Mouse (Mus musculus) neural tube, embryonic 10.5 days (tissue): ENCODE data around the gene Smg8.

Experiments used
- DNase-seq: peaks from one replicate; pipeline ENCODE4 v3.0.0-alpha.2; 2017; ENCODE audit warnings: low spot score; ENCODE audit errors: extremely low spot score

Smg8 gene

DNA sequence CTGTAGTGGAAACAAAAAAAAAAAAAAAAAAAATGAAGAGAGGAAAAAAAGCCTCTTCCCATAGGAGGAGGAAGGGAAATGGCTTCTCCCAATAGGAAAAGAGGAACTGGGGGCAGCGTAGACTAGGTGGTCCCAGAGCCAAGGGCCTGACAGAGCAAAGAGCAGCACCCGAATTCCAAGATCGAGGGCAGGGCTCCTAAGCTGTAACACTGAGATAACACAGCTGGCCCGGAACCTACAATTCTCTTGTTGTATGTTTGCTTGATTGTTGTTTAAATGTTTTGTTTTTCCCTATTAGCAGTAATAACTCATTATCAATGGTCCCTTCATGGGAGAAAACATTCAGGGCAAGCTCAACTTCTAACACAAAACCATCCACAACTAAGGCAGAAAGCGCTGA is 39.6 kb downstream of the Smg8 start:
- DNase-seq, result no peak

DNA sequence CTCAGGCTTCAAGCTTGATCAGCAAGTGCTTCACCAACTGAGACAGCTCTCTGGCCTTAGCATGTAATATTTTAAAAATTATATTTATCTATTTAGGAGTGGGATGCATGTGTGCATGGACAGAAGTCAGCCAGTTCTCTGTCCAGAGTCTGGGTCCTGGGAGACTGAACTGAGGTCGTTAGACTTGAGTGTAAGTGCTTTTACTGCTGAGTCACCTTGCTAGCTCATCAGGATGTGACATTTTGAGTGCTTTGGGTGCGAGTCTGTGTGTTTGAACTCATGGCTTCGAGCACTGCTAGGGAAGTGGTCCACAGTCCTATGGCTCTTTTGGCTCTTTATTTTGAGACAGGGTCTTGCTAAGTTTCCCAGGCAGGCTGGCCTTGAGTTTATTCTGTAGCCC is 43.5 kb downstream of the Smg8 start:
- DNase-seq, result no peak

DNA sequence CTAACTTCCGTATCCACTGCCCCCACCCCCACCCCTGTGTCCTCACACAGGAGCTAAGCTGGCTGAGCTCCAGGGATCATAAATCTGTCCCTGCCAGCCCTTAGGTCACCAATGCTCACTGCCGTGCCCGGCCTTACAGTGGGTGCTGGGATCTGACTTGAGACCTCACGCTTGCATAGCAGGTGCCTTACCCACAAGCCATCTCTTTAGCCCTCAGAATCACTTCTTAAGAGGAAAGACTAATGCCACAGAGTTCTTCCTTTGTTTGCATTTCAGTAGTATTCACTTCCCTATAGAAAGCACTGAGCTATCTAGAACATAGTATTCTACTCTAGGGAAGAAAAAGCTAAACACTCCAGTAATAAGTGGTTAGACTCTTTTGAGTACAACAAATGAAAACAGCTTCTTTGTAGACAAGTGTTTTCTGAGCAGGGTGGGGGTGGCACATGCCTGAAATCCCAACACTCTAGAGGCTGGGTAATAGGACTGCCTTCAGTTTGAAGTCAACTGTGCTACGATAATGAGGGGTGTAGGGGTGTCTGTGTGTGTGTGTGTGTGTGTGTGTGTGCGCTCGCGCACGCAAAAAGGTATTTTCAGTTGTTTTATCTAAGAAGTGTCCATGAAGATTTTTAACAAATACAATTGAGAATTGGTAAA is 47.1 kb downstream of the Smg8 start:
- no peak for DNase-seq

DNA sequence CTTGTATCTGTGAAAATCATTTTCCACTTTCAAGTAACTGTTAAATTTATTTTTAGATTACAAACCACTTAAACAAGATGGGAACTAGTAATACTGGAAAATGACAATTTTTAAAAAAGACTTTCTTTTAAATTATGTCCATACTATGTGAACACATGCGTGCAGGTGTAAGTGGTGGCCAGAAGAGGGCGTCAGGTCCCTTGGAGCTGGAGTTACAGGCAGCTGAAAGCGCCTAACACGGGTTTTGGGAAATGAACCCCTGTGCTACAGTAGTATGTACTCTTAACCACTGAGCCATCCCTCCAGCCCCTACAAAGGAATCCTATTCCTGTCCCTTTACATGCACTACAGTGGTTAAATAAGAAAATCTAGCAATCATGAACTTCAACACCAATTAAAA is 50.4 kb downstream of the Smg8 start:
- DNase-seq, result no peak

DNA sequence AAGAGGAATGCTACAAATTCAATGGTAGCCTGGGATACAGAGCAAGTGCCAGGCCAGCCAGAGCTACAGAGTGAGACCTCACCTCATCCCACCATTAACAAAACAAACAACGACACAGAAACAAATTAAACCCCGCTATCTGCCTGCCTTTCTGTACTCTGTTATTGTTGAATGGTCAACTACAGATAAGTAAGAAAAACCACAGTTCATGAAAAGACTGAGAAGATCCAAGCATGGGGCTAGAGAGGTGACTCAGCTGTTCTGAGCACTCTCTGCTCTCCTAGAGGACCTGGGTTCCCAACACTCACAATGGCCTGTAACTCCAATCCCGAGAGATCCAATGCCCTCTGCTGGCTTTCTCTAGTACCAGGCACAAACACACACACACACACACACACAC is 58.4 kb downstream of the Smg8 start:
- no peak for DNase-seq
